Mouse (Mus musculus) forelimb bud, embryonic 11.5 days (tissue): ENCODE data around the gene Zfp949.
A peak's percentile ranks its signal among the peaks of the same experiment; 100 is the strongest.
"Not testable (repeated sequence)": the region's sequence is repeated elsewhere in the genome, so short reads cannot be mapped to it uniquely, and the experiment has no call there.

Source experiments
- DNase-seq: peaks from one replicate; pipeline ENCODE4 v3.0.0-alpha.2; 2012; ENCODE audit warnings: low read depth, low spot score

Gene Zfp949

DNA sequence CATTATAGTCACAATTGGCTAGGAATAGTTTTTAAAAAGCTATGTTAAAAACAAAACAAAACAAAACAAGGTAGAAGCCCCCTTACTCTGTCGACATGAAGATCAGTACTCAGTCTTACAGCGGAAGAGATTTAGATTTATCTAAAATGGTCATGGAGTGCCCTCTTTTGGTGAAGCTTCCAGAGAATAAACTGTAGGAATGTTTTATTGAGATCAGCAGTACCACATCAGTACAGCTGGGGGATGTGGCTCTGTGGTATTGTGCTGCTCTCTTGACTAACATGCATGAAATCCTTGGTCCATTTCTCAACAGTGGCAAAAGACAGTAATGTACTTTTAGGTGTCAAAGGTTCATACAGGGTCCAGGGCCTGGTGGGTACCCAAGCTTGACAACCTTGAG, 5.0 kb upstream of the Zfp949 start:
- no peak for DNase-seq

- DNase-seq, result no peak
These were observed 2.3 kb upstream of the Zfp949 start for GRCm38 (mm10) chr9:88545534-88545933.

DNA sequence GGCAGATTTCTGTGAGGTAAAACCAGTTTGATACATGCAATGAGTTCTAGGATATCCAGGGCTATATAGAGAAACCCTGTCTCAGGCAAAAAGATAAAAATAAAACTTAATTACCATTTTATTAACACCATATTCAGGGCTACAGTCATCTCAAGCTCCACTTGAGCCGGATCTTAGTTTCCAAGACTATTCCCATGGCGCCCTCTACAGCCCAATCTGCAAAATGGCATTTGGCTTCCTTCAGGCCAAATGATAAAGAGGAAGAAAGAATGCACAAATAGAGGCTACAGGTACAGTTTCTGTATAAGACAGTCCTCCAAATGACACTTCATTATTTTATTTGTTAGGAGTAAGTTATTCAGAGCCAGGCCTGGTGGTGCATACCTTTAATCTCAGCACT, 1.7 kb upstream of the Zfp949 start:
- peak; percentile 46 for DNase-seq

DNA sequence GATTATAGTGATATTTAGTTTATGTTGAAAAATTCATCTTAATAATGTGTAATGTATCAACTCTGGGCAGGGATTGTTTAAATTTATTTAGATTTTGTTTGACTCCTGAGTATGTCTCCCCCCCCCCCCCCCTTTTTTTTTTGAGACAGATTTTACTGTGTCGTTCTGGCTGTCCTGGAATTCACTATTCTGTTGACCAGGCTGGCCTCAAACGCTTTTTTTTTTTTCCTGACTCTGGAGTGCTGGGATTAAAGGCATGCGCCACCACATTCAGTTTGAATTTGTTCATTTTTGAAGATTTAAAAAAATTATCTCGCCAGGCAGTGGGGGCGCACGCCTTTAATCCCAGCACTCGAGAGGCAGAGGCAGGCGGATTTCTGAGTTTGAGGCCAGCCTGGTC, 1.2 kb upstream of the Zfp949 start:
- DNase-seq, result no peak

DNA sequence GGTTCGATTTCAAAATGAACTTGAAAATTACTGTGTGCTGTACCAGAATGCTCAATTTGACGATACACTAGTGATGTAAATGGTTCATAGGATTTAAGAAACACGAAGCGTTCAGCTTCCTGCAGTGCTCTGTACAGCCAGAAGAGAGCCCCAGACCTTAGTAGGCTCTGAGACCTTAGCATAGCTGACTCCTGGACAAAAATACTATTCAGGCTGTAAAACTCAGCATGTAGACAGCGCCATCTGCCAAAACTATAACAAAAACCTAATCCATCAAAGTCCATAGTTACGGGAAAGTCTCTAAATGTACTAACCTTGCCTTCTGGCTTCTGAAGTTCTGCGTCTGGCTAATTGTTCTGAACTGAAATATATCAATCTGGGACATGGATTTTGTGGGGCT, 550 bp upstream of the Zfp949 start:
- peak; percentile 58 for DNase-seq

DNA sequence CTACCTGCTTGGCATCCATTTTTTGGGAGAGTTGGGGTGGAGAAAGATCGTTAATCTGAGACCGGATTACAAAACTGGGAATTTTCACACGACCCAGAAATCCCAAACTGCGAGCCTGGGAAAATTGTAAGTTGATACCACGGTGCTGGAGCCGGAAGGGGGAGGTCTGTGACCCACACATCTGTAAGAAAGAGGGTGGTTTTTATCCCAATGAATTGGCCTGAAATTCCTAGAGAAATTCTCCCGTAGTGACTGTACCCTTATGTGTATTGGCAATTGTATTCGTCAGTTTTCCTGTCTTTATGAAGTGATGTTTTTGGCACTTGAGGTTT, 760 bp downstream of the Zfp949 start:
- no peak for DNase-seq

DNA sequence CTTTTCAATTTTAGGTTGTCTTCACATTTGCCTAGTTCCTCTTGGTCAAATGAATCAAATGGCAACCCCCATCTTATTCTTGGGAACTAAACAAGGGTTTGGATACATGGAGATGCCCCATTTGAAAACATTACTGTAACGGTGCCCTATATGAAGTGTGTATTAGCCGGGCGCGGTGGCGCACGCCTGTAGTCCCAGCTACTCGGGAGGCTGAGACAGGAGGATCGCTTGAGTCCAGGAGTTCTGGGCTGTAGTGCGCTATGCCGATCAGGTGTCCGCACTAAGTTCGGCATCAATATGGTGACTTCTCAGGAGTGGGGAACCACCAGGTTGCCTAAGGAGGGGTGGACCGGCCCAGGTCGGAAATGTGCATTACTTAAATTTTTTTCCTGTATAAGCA, 5.3 kb downstream of the Zfp949 start:
- no peak for DNase-seq

GRCm38 (mm10) chr9:88558146-88558545, 10.3 kb downstream of the Zfp949 start:
- no peak for DNase-seq

GRCm38 (mm10) chr9:88561476-88561875, 13.7 kb downstream of the Zfp949 start:
- DNase-seq, result not testable (repeated sequence)

DNA sequence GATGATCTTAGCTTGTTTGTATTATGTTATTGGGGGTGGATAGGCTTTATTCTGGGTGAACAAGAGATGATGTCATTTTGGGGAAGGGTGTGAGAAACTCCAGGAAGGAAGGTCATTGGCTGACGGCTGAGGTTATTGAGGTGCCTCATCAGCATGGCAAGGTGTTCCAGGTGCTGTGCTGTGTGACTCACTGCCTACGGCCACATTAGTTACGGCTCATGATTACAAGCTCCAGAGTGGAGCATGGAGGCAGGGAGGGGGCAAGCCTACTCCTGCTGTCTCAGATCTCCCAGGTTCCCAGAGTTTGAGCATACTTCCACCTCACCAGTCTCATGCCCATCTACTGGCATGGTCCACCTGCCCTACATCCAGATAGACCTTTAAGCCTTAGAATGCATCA, 22.7 kb downstream of the Zfp949 start:
- DNase-seq, result not testable (repeated sequence)

DNA sequence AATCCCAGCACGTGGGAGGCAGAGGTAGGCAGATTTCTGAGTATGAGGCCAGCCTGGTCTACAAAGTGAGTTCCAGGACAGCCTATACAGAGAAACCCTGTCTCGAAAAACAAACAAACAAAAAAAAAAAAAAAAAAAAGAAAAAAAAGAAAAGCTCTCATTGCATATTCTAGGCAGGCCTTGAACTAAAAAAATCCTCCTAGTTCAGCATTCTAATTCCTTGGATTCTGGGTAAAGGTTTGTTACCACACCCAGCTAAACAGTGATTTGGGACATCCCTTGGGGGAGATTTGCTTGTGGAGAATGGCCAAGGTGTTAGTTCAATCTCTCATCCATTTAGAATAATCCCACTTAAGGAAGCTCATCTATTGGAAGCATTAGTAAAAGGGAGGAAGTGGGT, 32.8 kb downstream of the Zfp949 start, which contains the start of gene Trim43a:
TSS of gene Trim43a (plus strand) at position 301 of the 400 bp plus-strand sequence.
- not testable (repeated sequence) for DNase-seq

- DNase-seq, result not testable (repeated sequence)
These were observed 45.9 kb downstream of the Zfp949 start for GRCm38 (mm10) chr9:88593708-88594107.

- peak; percentile 85 for DNase-seq
These were observed 51.7 kb downstream of the Zfp949 start for GRCm38 (mm10) chr9:88599206-88600162.
